ENCODE assay signal across 14 mouse cellular contexts in genomic region chr1:89586991-89587683, GRCm38 (mm10).
DNase-seq lines count a peak whose midpoint lies in the region; ATAC-seq and TF ChIP-seq lines count a peak whose summit lies in the region.
"Had no signal": no experiment of that assay in that cellular context is flagged by ENCODE, and none has a peak within 500 bp of the region (broad histone marks: within the 10 kb centered on the region; RNA-seq: fewer than 3 reads in every experiment).

No protein-coding gene starts in this region.

- H3K27me3 ChIP-seq in heart, embryonic 14.5 days (ENCODE audit: control insufficient read depth, insufficient read depth, low read length), result peaks cover 2% of the 10 kb centered on the region
- no peaks in the 10 kb centered on the region for H3K27me3 ChIP-seq in heart, postnatal 0 days (ENCODE audit: control insufficient read depth, insufficient read depth, low read length)

- WGBS in heart, embryonic 14.5 days, result 16% methylated on average over 14 of the region's 14 CpGs
- WGBS in heart, postnatal 0 days, result 26% methylated on average over 14 of the region's 14 CpGs

- 0 out of 2 replicates have a peak overlapping the region, but pooled peaks have one; percentile 27 for H3K9ac ChIP-seq in heart, embryonic 14.5 days (ENCODE audit: low read length)
- no peak overlapping the region for H3K9ac ChIP-seq in heart, postnatal 0 days (replicated peaks; ENCODE audit: low read depth, low read length)
- H3K9ac ChIP-seq: limb, embryonic 13.5 days had no signal

- TF ChIP-seq EP300 in heart, postnatal 0 days (IDR thresholded peaks at IDR 0.05; ENCODE audit: low read depth), result no peak

- H3K4me1 ChIP-seq in heart, embryonic 14.5 days (ENCODE audit: control insufficient read depth in 2 of 2, insufficient read depth in 2 of 2, low read length in 2 of 2), result peaks cover 11 to 20% of the 10 kb centered on the region in 2 experiments
- H3K4me1 ChIP-seq in heart, postnatal 0 days (ENCODE audit: control insufficient read depth, insufficient read depth), result peaks cover 28% of the 10 kb centered on the region

- intact Hi-C loops in heart, postnatal 10 days (cut with DNase I), result no loop called here
- intact Hi-C loops in left cerebral cortex, postnatal 10 days (cut with DNase I), result no loop called here

- peak overlapping the region; percentile 46 for H3K4me2 ChIP-seq in heart, embryonic 14.5 days (ENCODE audit: low read length)
- peak overlapping the region; percentile 41 for H3K4me2 ChIP-seq in heart, postnatal 0 days (ENCODE audit: low read depth, low read length)
- H3K4me2 ChIP-seq: limb, embryonic 13.5 days had no signal

- no peak for DNase-seq in heart, postnatal 10 days
- peak; percentile 61 to 64 for DNase-seq in left cerebral cortex, adult 9 months (ENCODE audit: low spot score in 2 of 2)
- no peak for DNase-seq in left cerebral cortex, postnatal 10 days (ENCODE audit: extremely low spot score in 1 of 2, low spot score in 2 of 2)
- DNase-seq in brain, adult 2 months (ENCODE audit: low read depth, low spot score), result peak; percentile 92
- DNase-seq in heart, postnatal 0 days (ENCODE audit: low spot score), result no peak
- DNase-seq in spleen, postnatal 4 days (ENCODE audit: low spot score in 2 of 2), result no peak
- DNase-seq: kidney, adult 9 months; lung, postnatal 4 days; right cerebral cortex, postnatal 4 days; thymus, postnatal 25 days had no signal

- no peak for TF ChIP-seq CTCF in heart, postnatal 0 days (IDR thresholded peaks at IDR 0.05; ENCODE audit: low read depth)

- H3K27ac ChIP-seq in heart, embryonic 14.5 days (replicated peaks in 1 of 2; ENCODE audit: control insufficient read depth in 1 of 2, insufficient read depth in 1 of 2, low read depth in 2 of 2, low read length in 2 of 2), result peak overlapping the region; percentile 12 to 41; a peak in 2 of 4 replicates
- no peak overlapping the region for H3K27ac ChIP-seq in heart, postnatal 0 days (ENCODE audit: low read depth)
- H3K27ac ChIP-seq: limb, embryonic 13.5 days had no signal

- no peak overlapping the region for H3K4me3 ChIP-seq in heart, embryonic 14.5 days (ENCODE audit: control insufficient read depth in 1 of 2, insufficient read depth in 1 of 2, low read depth in 1 of 2, low read length in 2 of 2)
- no peak overlapping the region for H3K4me3 ChIP-seq in heart, postnatal 0 days (ENCODE audit: low read depth, low read length)
- H3K4me3 ChIP-seq: limb, embryonic 13.5 days had no signal

- no peak for ATAC-seq in heart, embryonic 14.5 days (ENCODE audit: insufficient number of reproducible peaks, insufficient read depth, low FRiP score, low read depth)
- peak; percentile 43 for ATAC-seq in heart, postnatal 0 days (ENCODE audit: insufficient read depth, low read depth)
- ATAC-seq: CD4-positive, CD25-positive, alpha-beta regulatory T cell, adult 4 months; forebrain, embryonic 14.5 days had no signal

- H3K36me3 ChIP-seq in heart, embryonic 14.5 days (ENCODE audit: control insufficient read depth, insufficient read depth, low read length), result no peaks in the 10 kb centered on the region
- H3K36me3 ChIP-seq in heart, postnatal 0 days (replicated peaks; ENCODE audit: control insufficient read depth, insufficient read depth, low read length), result no peaks in the 10 kb centered on the region

- H3K9me3 ChIP-seq in heart, embryonic 14.5 days (ENCODE audit: control insufficient read depth, low read length), result peaks cover 6% of the 10 kb centered on the region
- H3K9me3 ChIP-seq in heart, postnatal 0 days (replicated peaks; ENCODE audit: control insufficient read depth, low read length), result no peaks in the 10 kb centered on the region

Comparison
In these comparisons a context has a peak if more than half of its experiments do, and no peak if none do; other contexts are left out.
1. DNase-seq: peak in left cerebral cortex, adult 9 months (2 of 2) and brain, adult 2 months (single experiment); none in heart, postnatal 10 days (0 of 2), left cerebral cortex, postnatal 10 days (0 of 2), heart, postnatal 0 days (single experiment) and spleen, postnatal 4 days (0 of 2).